Mouse (Mus musculus): ENCODE measurements around the gene Msmb. TPM values are rescaled to one million over a fixed set of nuclear protein-coding genes. Genes with fewer than 3 reads are reported as not detected.

Msmb gene
- polyA plus RNA-seq, 1 experiment = not detected

GRCm38 (mm10) chr14:32162231-32162630 is 20.4 kb downstream of the Msmb start:
- Histone ChIP-seq H3K27ac (ENCODE audit: control insufficient read depth, insufficient read depth, low read length) (no peak overlapping the region), H3K4me3 (ENCODE audit: control insufficient read depth, insufficient read depth, low read length) (no peak overlapping the region), H3K27me3 (ENCODE audit: control insufficient read depth, insufficient read depth, low read length) (no peaks in the 10 kb centered on the region), H3K36me3 (ENCODE audit: control insufficient read depth, insufficient read depth, low read length) (no peaks in the 10 kb centered on the region), H3K4me1 (replicated peaks; ENCODE audit: control insufficient read depth, insufficient read depth, low read length) (peaks cover 20% of the 10 kb centered on the region)
- 96% methylated on average over 5 of the region's 5 CpGs for WGBS
- no peak for DNase-seq
- no peak for TF ChIP-seq POLR2A (IDR thresholded peaks at IDR 0.05; ENCODE audit: control insufficient read depth, extremely low read depth, insufficient read depth, low read length, poor library complexity)
- TF ChIP-seq CTCF (IDR thresholded peaks at IDR 0.05; ENCODE audit: borderline replicate concordance, control insufficient read depth, extremely low read depth, insufficient read depth, low read length, poor library complexity) = no peak

- Histone ChIP-seq H3K36me3 (ENCODE audit: control insufficient read depth, insufficient read depth, low read length) (no peaks in the 10 kb centered on the region), H3K4me1 (replicated peaks; ENCODE audit: control insufficient read depth, insufficient read depth, low read length) (peaks cover 20% of the 10 kb centered on the region), H3K27ac (ENCODE audit: control insufficient read depth, insufficient read depth, low read length) (no peak overlapping the region), H3K27me3 (ENCODE audit: control insufficient read depth, insufficient read depth, low read length) (no peaks in the 10 kb centered on the region), H3K4me3 (ENCODE audit: control insufficient read depth, insufficient read depth, low read length) (no peak overlapping the region)
- TF ChIP-seq POLR2A (IDR thresholded peaks at IDR 0.05; ENCODE audit: control insufficient read depth, extremely low read depth, insufficient read depth, low read length, poor library complexity) (no peak), CTCF (IDR thresholded peaks at IDR 0.05; ENCODE audit: borderline replicate concordance, control insufficient read depth, extremely low read depth, insufficient read depth, low read length, poor library complexity) (no peak)
- WGBS = 87% methylated on average over 11 of the region's 11 CpGs
- no peak for DNase-seq
Observed at GRCm38 (mm10) chr14:32163203-32163888, 21.5 kb downstream of the Msmb start.

- TF ChIP-seq CTCF (IDR thresholded peaks at IDR 0.05; ENCODE audit: borderline replicate concordance, control insufficient read depth, extremely low read depth, insufficient read depth, low read length, poor library complexity) = no peak
- no peak for TF ChIP-seq POLR2A (IDR thresholded peaks at IDR 0.05; ENCODE audit: control insufficient read depth, extremely low read depth, insufficient read depth, low read length, poor library complexity)
- WGBS = 85% methylated on average over 8 of the region's 8 CpGs
- Histone ChIP-seq H3K4me3 (ENCODE audit: control insufficient read depth, insufficient read depth, low read length) (no peak overlapping the region), H3K27ac (ENCODE audit: control insufficient read depth, insufficient read depth, low read length) (no peak overlapping the region), H3K27me3 (ENCODE audit: control insufficient read depth, insufficient read depth, low read length) (no peaks in the 10 kb centered on the region), H3K36me3 (ENCODE audit: control insufficient read depth, insufficient read depth, low read length) (no peaks in the 10 kb centered on the region), H3K4me1 (replicated peaks; ENCODE audit: control insufficient read depth, insufficient read depth, low read length) (peaks cover 16% of the 10 kb centered on the region)
- DNase-seq = no peak
Observed at GRCm38 (mm10) chr14:32164173-32165051, 22.6 kb downstream of the Msmb start.

GRCm38 (mm10) chr14:32165278-32166061 is 23.6 kb downstream of the Msmb start:
- 0 out of 2 replicates have a peak, but pooled peaks have one; percentile 56 for TF ChIP-seq POLR2A (IDR thresholded peaks at IDR 0.05; ENCODE audit: control insufficient read depth, extremely low read depth, insufficient read depth, low read length, poor library complexity)
- TF ChIP-seq CTCF (IDR thresholded peaks at IDR 0.05; ENCODE audit: borderline replicate concordance, control insufficient read depth, extremely low read depth, insufficient read depth, low read length, poor library complexity) = 0 out of 2 replicates have a peak, but pooled peaks have one; percentile 26
- H3K4me1 ChIP-seq (replicated peaks; ENCODE audit: control insufficient read depth, insufficient read depth, low read length) = peaks cover 12% of the 10 kb centered on the region
- peak; percentile 83 for DNase-seq
- peak overlapping the region; percentile 44 for H3K4me3 ChIP-seq (ENCODE audit: control insufficient read depth, insufficient read depth, low read length)
- WGBS = 1% methylated on average over 41 of the region's 42 CpGs
- no peaks in the 10 kb centered on the region; the same call in 1 of the 2 replicates for H3K36me3 ChIP-seq (ENCODE audit: control insufficient read depth, insufficient read depth, low read length)
- H3K27ac ChIP-seq (ENCODE audit: control insufficient read depth, insufficient read depth, low read length) = peak overlapping the region; percentile 31; the same call in 1 of the 2 replicates
- no peaks in the 10 kb centered on the region for H3K27me3 ChIP-seq (ENCODE audit: control insufficient read depth, insufficient read depth, low read length)

- Histone ChIP-seq H3K36me3 (ENCODE audit: control insufficient read depth, insufficient read depth, low read length) (no peaks in the 10 kb centered on the region; the same call in 1 of the 2 replicates), H3K4me1 (replicated peaks; ENCODE audit: control insufficient read depth, insufficient read depth, low read length) (peaks cover 8% of the 10 kb centered on the region), H3K4me3 (ENCODE audit: control insufficient read depth, insufficient read depth, low read length) (no peak overlapping the region), H3K27me3 (ENCODE audit: control insufficient read depth, insufficient read depth, low read length) (no peaks in the 10 kb centered on the region), H3K27ac (ENCODE audit: control insufficient read depth, insufficient read depth, low read length) (no peak overlapping the region)
- whole genome bisulfite sequencing = 20% methylated on average over 2 of the region's 2 CpGs
- DNase-seq = no peak
- TF ChIP-seq CTCF (IDR thresholded peaks at IDR 0.05; ENCODE audit: borderline replicate concordance, control insufficient read depth, extremely low read depth, insufficient read depth, low read length, poor library complexity) = no peak
- TF ChIP-seq POLR2A (IDR thresholded peaks at IDR 0.05; ENCODE audit: control insufficient read depth, extremely low read depth, insufficient read depth, low read length, poor library complexity) = no peak
Observed at GRCm38 (mm10) chr14:32166062-32166441, 24.2 kb downstream of the Msmb start.

GRCm38 (mm10) chr14:32166840-32167239 is 25.0 kb downstream of the Msmb start:
- peaks cover 7% of the 10 kb centered on the region for H3K4me1 ChIP-seq (replicated peaks; ENCODE audit: control insufficient read depth, insufficient read depth, low read length)
- no peak for DNase-seq
- H3K4me3 ChIP-seq (ENCODE audit: control insufficient read depth, insufficient read depth, low read length) = no peak overlapping the region
- H3K27me3 ChIP-seq (ENCODE audit: control insufficient read depth, insufficient read depth, low read length) = no peaks in the 10 kb centered on the region
- WGBS = 22% methylated on average over 1 of the region's 1 CpGs
- H3K27ac ChIP-seq (ENCODE audit: control insufficient read depth, insufficient read depth, low read length) = no peak overlapping the region
- peaks cover 2% of the 10 kb centered on the region; the same call in 1 of the 2 replicates for H3K36me3 ChIP-seq (ENCODE audit: control insufficient read depth, insufficient read depth, low read length)
- no peak for TF ChIP-seq CTCF (IDR thresholded peaks at IDR 0.05; ENCODE audit: borderline replicate concordance, control insufficient read depth, extremely low read depth, insufficient read depth, low read length, poor library complexity)

Measured in thymus, adult 2 months (tissue).